Mouse (Mus musculus) MEL (cell line): ENCODE data around the gene A730071L15Rik.

Experiments used
- CHD2 ChIP-seq: IDR thresholded peaks from 2 replicates; pipeline ENCODE4 v1.6.1; 2011; ENCODE audit warnings: low read length, improper control_type of control experiment
- CTCF ChIP-seq, 3 experiments: IDR thresholded peaks in 2 of 3; conservative IDR thresholded peaks in 1 of 3; 2 replicates each; pipeline ENCODE4 v1.5.1; 2011 to 2012; ENCODE audit warnings: low read length in 3 of 3, low read depth in 2 of 3, mild to moderate bottlenecking in 2 of 3, improper control_type of control experiment in 1 of 3, inconsistent platforms in 1 of 3, mixed read lengths in 1 of 3, moderate library complexity in 1 of 3; ENCODE audit not compliant: control insufficient read depth in 1 of 3, insufficient read depth in 1 of 3, poor library complexity in 1 of 3, severe bottlenecking in 1 of 3
- E2F4 ChIP-seq: IDR thresholded peaks from 2 replicates; pipeline ENCODE4 v1.6.1; 2011; ENCODE audit warnings: low read depth, low read length, improper control_type of control experiment, borderline replicate concordance
- ELF1 ChIP-seq: IDR thresholded peaks from 2 replicates; pipeline ENCODE4 v1.6.1; 2014; ENCODE audit warnings: low read depth, mild to moderate bottlenecking, inconsistent platforms, low read length, improper control_type of control experiment, moderate library complexity
- EP300 ChIP-seq, 2 experiments: IDR thresholded peaks; 2 replicates each; pipeline ENCODE4 v1.6.1; 2011; ENCODE audit warnings: improper control_type of control experiment in 2 of 2, low read length in 2 of 2, low read depth in 1 of 2, mild to moderate bottlenecking in 1 of 2
- GABPA ChIP-seq: IDR thresholded peaks from 2 replicates; pipeline ENCODE4 v1.6.1; 2012; ENCODE audit warnings: low read depth, mild to moderate bottlenecking, inconsistent platforms, low read length, improper control_type of control experiment, moderate library complexity
- GATA1 ChIP-seq: IDR thresholded peaks from 2 replicates; pipeline ENCODE4 v1.6.1; 2011; ENCODE audit warnings: low read depth, low read length, improper control_type of control experiment
- HCFC1 ChIP-seq: IDR thresholded peaks from 2 replicates; pipeline ENCODE4 v1.6.1; 2012; ENCODE audit warnings: low read depth, mild to moderate bottlenecking, inconsistent platforms, low read length, improper control_type of control experiment, moderate library complexity
- MAFK ChIP-seq: IDR thresholded peaks from 2 replicates; pipeline ENCODE4 v1.6.1; 2011; ENCODE audit warnings: low read depth, mild to moderate bottlenecking, low read length, improper control_type of control experiment, borderline replicate concordance
- MAX ChIP-seq: IDR thresholded peaks from 2 replicates; pipeline ENCODE4 v1.6.1; 2011; ENCODE audit warnings: low read length, improper control_type of control experiment
- POLR2A ChIP-seq, 2 experiments: IDR thresholded peaks; 2 replicates each; pipeline ENCODE4 v1.6.1; 2011 to 2012; ENCODE audit warnings: low read length in 2 of 2, mild to moderate bottlenecking in 2 of 2, control low read depth in 1 of 2, improper control_type of control experiment in 1 of 2, low read depth in 1 of 2, moderate library complexity in 1 of 2; ENCODE audit not compliant: control insufficient read depth in 1 of 2, insufficient read depth in 1 of 2, poor library complexity in 1 of 2
- TCF12 ChIP-seq: IDR thresholded peaks from 2 replicates; pipeline ENCODE4 v1.6.1; 2014; ENCODE audit warnings: low read depth, mild to moderate bottlenecking, inconsistent platforms, low read length, improper control_type of control experiment, moderate library complexity
- ZNF384 ChIP-seq: IDR thresholded peaks from 2 replicates; pipeline ENCODE4 v1.6.1; 2012; ENCODE audit warnings: low read depth, mild to moderate bottlenecking, inconsistent platforms, low read length, improper control_type of control experiment

DNA sequence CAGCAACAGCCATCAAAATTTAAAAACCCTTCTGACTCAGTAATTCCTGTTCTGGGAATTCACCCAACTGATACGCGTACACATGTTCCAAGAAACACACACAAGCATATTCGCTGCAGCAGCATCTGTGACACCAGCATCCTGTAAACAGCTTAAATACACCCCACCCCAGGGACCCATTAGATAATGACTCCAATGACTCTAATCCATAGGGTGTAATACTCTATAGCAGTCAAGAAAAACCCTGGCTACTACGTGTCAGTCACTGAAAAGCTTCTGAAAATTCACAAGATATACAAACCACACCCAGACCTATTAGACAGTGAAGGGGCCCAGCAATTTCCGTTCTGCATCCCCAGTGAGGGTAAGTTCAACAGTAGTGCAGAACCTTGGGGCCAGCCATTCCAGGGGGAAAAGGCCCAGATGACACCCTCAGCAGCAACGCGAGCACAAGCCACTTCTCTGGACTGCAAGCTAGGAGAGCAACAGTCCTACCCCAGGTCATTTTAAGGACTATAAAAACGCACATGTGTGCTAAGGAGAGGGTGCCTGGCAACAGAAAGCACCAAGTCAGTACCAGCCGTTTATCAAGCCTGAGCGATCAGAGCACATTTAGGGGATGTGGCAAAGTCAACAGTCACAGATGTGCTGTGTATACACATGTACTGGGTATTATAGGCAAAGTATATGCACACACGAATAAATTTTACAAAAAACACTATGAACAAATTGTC is 15.5 kb upstream of the A730071L15Rik start:
- TF ChIP-seq CTCF (IDR thresholded peaks at IDR 0.05 in 2 of 3, conservative IDR thresholded peaks at IDR 0.05 in 1 of 3; ENCODE audit: control insufficient read depth in 1 of 3, insufficient read depth in 1 of 3, low read depth in 2 of 3, low read length in 3 of 3, poor library complexity in 1 of 3, severe bottlenecking in 1 of 3) (no peak), E2F4 (no peak), TCF12 (no peak), POLR2A (IDR thresholded peaks at IDR 0.05; ENCODE audit: control insufficient read depth in 1 of 2, insufficient read depth in 1 of 2, low read depth in 1 of 2, low read length in 2 of 2, poor library complexity in 1 of 2) (no peak), MAFK (no peak), MAX (no peak), GATA1 (no peak), CHD2 (no peak), ZNF384 (no peak), ELF1 (no peak), EP300 (IDR thresholded peaks at IDR 0.05; ENCODE audit: low read depth in 1 of 2, low read length in 2 of 2) (no peak), HCFC1 (no peak), GABPA (no peak)
